Mouse (Mus musculus): Measurements from ENCODE around the gene Tent5c.

GRCm38 (mm10) chr3:100485390-100486132, 3.6 kb downstream of the Tent5c start:
- TF ChIP-seq CTCF (IDR thresholded peaks at IDR 0.05; ENCODE audit: borderline replicate concordance, insufficient read depth, low read length): no peak
- no peak for TF ChIP-seq POLR2A (IDR thresholded peaks at IDR 0.05; ENCODE audit: low read depth, low read length)

Measured in embryonic fibroblast, embryonic 13.5 days (primary cell).